Mouse (Mus musculus): ENCODE measurements around the gene Flt3l. TPM values are rescaled to one million over a fixed set of nuclear protein-coding genes. Genes with fewer than 3 reads are reported as not detected.
"Not testable (repeated sequence)": the region's sequence is repeated elsewhere in the genome, so short reads cannot be mapped to it uniquely, and the experiment has no call there.

Flt3l gene
- polyA plus RNA-seq, 1 experiment, result 7.2 TPM

DNA sequence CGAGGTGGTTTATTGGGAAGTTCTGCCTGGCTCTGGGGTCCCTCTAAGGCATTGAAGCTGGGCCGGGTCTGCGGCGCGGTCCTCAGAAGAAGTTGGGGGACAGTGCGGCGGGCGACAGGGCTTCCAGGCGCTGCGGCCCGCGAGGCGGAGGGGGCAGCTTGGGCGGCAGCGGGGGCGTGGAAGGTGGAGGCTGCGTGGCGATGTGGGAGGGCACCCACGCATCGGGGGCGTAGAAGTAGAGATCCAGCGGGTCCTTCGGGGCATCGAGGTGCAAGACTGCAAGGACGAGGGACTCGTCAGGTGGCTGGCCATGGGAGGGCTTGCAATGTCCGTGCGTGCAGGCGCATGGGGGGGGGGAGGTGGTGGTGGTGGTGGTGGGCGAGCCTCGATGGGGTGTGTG is 40.1 kb upstream of the Flt3l start:
- H3K4me2 ChIP-seq (ENCODE audit: low read depth), result no peak overlapping the region
- H3K4me3 ChIP-seq, result no peak overlapping the region
- H3ac ChIP-seq (ENCODE audit: control insufficient read depth, insufficient read length), result no peak overlapping the region
- no peaks in the 10 kb centered on the region for H3K79me2 ChIP-seq (ENCODE audit: control insufficient read depth, insufficient read depth)
- H3K36me3 ChIP-seq (ENCODE audit: control insufficient read depth, insufficient read depth), result no peaks in the 10 kb centered on the region
- peaks cover 72% of the 10 kb centered on the region for H3K27me3 ChIP-seq (ENCODE audit: control insufficient read depth, insufficient read depth, insufficient read length)
- no peak for TF ChIP-seq E2F4 (IDR thresholded peaks at IDR 0.05; ENCODE audit: insufficient read depth)
- TF ChIP-seq MYOG (IDR thresholded peaks at IDR 0.05; ENCODE audit: control insufficient read depth in 1 of 3, insufficient read depth in 1 of 3, insufficient read length in 2 of 3, low read depth in 2 of 3), result no peak
- no peak for TF ChIP-seq CEBPB (IDR thresholded peaks at IDR 0.05; ENCODE audit: insufficient read depth, poor library complexity, severe bottlenecking)
- TF ChIP-seq POLR2A (IDR thresholded peaks at IDR 0.05; ENCODE audit: insufficient read length, low read depth), result no peak
- no peak for TF ChIP-seq SRF (IDR thresholded peaks at IDR 0.05; ENCODE audit: control insufficient read depth, insufficient read length, low read depth)
- no peak for TF ChIP-seq MAX (IDR thresholded peaks at IDR 0.05; ENCODE audit: low read depth)
- TF ChIP-seq TCF12 (IDR thresholded peaks at IDR 0.05; ENCODE audit: insufficient read depth, poor library complexity, severe bottlenecking), result no peak
- TF ChIP-seq POLR2AphosphoS2 (IDR thresholded peaks at IDR 0.05; ENCODE audit: insufficient read length, low read depth), result no peak
- TF ChIP-seq USF1 (IDR thresholded peaks at IDR 0.05; ENCODE audit: low read depth), result no peak
- no peak for TF ChIP-seq REST (IDR thresholded peaks at IDR 0.05; ENCODE audit: insufficient read depth, insufficient read length)
- no peak for TF ChIP-seq TCF3 (IDR thresholded peaks at IDR 0.05; ENCODE audit: insufficient read length, low read depth)
- no peak for TF ChIP-seq MYOD1 (IDR thresholded peaks at IDR 0.05; ENCODE audit: control insufficient read depth in 1 of 3, insufficient read length in 2 of 3, low read depth in 2 of 3)

DNA sequence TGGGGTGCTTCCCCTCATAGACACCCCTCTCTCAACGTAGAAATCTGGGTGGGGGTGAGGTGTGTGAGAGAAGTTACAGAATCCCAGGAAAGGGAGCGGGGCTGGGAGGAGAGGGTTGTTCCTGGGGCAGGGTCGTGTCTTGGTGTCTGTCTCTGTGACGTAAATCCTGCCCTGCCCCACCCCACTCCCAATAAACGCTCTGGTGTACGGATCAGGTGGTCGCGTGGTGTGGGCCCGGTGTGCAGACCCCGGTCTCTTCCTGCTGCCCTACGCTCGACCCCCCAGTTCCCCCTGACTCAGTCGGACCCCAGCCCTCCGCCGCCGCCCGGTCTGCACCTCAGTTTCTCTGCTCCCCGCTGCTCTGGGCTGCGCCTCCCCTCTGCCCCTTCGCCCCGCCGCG is 39.7 kb upstream of the Flt3l start:
- no peak overlapping the region for H3K4me3 ChIP-seq
- no peak overlapping the region for H3K4me2 ChIP-seq (ENCODE audit: low read depth)
- TF ChIP-seq MYOD1 (IDR thresholded peaks at IDR 0.05; ENCODE audit: control insufficient read depth in 1 of 3, insufficient read length in 2 of 3, low read depth in 2 of 3) (no peak), MYOG (IDR thresholded peaks at IDR 0.05; ENCODE audit: control insufficient read depth in 1 of 3, insufficient read depth in 1 of 3, insufficient read length in 2 of 3, low read depth in 2 of 3) (no peak), POLR2A (IDR thresholded peaks at IDR 0.05; ENCODE audit: insufficient read length, low read depth) (no peak), CEBPB (IDR thresholded peaks at IDR 0.05; ENCODE audit: insufficient read depth, poor library complexity, severe bottlenecking) (no peak), E2F4 (IDR thresholded peaks at IDR 0.05; ENCODE audit: insufficient read depth) (no peak), MAX (IDR thresholded peaks at IDR 0.05; ENCODE audit: low read depth) (no peak), SRF (IDR thresholded peaks at IDR 0.05; ENCODE audit: control insufficient read depth, insufficient read length, low read depth) (no peak), POLR2AphosphoS2 (IDR thresholded peaks at IDR 0.05; ENCODE audit: insufficient read length, low read depth) (no peak), USF1 (IDR thresholded peaks at IDR 0.05; ENCODE audit: low read depth) (no peak), TCF12 (IDR thresholded peaks at IDR 0.05; ENCODE audit: insufficient read depth, poor library complexity, severe bottlenecking) (no peak), TCF3 (IDR thresholded peaks at IDR 0.05; ENCODE audit: insufficient read length, low read depth) (no peak), REST (IDR thresholded peaks at IDR 0.05; ENCODE audit: insufficient read depth, insufficient read length) (no peak)
- peaks cover 68% of the 10 kb centered on the region for H3K27me3 ChIP-seq (ENCODE audit: control insufficient read depth, insufficient read depth, insufficient read length)
- no peak overlapping the region for H3ac ChIP-seq (ENCODE audit: control insufficient read depth, insufficient read length)
- no peaks in the 10 kb centered on the region for H3K36me3 ChIP-seq (ENCODE audit: control insufficient read depth, insufficient read depth)
- no peaks in the 10 kb centered on the region for H3K79me2 ChIP-seq (ENCODE audit: control insufficient read depth, insufficient read depth)

DNA sequence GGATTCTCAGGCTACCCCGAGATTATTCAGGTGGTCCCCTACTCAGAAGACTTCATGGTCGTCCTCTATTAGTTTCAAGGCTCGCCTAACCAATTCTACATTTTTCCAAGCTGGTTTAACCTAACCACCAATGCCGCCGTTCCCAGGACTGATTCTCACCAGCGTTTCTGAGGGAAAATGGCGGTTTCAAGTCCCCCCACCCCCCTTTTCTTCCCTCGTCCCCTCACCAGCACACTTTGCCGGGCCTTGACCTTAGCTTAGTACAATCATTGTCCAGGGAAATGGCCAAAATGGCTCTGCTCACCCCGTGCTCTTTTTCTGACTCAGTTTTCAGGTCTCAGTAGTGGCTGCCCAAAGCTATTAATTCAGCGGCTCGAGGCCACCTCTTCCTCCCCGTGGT is 39.2 kb upstream of the Flt3l start:
- H3K4me3 ChIP-seq, result no peak overlapping the region
- no peak overlapping the region for H3ac ChIP-seq (ENCODE audit: control insufficient read depth, insufficient read length)
- no peak for TF ChIP-seq MYOD1 (IDR thresholded peaks at IDR 0.05; ENCODE audit: control insufficient read depth in 1 of 3, insufficient read length in 2 of 3, low read depth in 2 of 3)
- no peak for TF ChIP-seq CEBPB (IDR thresholded peaks at IDR 0.05; ENCODE audit: insufficient read depth, poor library complexity, severe bottlenecking)
- no peak for TF ChIP-seq POLR2A (IDR thresholded peaks at IDR 0.05; ENCODE audit: insufficient read length, low read depth)
- no peak for TF ChIP-seq USF1 (IDR thresholded peaks at IDR 0.05; ENCODE audit: low read depth)
- TF ChIP-seq MAX (IDR thresholded peaks at IDR 0.05; ENCODE audit: low read depth), result no peak
- no peak for TF ChIP-seq SRF (IDR thresholded peaks at IDR 0.05; ENCODE audit: control insufficient read depth, insufficient read length, low read depth)
- TF ChIP-seq TCF12 (IDR thresholded peaks at IDR 0.05; ENCODE audit: insufficient read depth, poor library complexity, severe bottlenecking), result no peak
- TF ChIP-seq MYOG (IDR thresholded peaks at IDR 0.05; ENCODE audit: control insufficient read depth in 1 of 3, insufficient read depth in 1 of 3, insufficient read length in 2 of 3, low read depth in 2 of 3), result no peak
- TF ChIP-seq TCF3 (IDR thresholded peaks at IDR 0.05; ENCODE audit: insufficient read length, low read depth), result no peak
- no peak for TF ChIP-seq REST (IDR thresholded peaks at IDR 0.05; ENCODE audit: insufficient read depth, insufficient read length)
- H3K4me2 ChIP-seq (ENCODE audit: low read depth), result no peak overlapping the region
- H3K27me3 ChIP-seq (ENCODE audit: control insufficient read depth, insufficient read depth, insufficient read length), result peaks cover 66% of the 10 kb centered on the region
- no peaks in the 10 kb centered on the region for H3K79me2 ChIP-seq (ENCODE audit: control insufficient read depth, insufficient read depth)
- no peaks in the 10 kb centered on the region for H3K36me3 ChIP-seq (ENCODE audit: control insufficient read depth, insufficient read depth)

DNA sequence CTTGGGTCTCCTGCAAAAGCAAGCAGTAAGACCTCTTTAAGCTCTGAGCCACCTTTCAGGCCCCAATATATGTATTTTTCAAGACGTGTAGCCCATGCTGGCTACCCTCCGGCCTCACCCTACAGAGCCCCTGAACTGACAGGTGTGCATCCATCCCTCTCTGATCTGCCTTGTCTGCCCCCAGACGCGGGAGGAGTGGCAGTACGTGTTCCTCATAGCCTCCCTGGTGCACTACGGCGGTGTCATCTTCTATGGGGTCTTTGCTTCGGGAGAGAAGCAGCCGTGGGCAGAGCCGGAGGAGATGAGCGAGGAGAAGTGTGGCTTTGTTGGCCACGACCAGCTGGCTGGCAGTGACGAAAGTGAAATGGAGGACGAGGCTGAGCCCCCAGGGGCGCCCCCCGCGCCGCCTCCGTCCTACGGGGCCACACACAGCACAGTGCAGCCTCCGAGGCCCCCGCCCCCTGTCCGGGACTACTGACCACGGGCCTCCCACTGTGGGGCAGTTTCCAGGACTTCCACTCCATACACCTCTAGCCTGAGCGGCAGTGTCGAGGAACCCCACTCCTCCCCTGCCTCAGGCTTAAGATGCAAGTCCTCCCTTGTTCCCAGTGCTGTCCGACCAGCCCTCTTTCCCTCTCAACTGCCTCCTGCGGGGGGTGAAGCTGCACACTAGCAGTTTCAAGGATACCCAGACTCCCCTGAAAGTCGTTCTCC is 38.5 kb upstream of the Flt3l start:
- Histone ChIP-seq H3K79me2 (ENCODE audit: control insufficient read depth, insufficient read depth) (no peaks in the 10 kb centered on the region), H3K27me3 (ENCODE audit: control insufficient read depth, insufficient read depth, insufficient read length) (peaks cover 61% of the 10 kb centered on the region), H3K36me3 (ENCODE audit: control insufficient read depth, insufficient read depth) (no peaks in the 10 kb centered on the region), H3K4me2 (ENCODE audit: low read depth) (no peak overlapping the region), H3ac (ENCODE audit: control insufficient read depth, insufficient read length) (no peak overlapping the region), H3K4me3 (no peak overlapping the region)
- TF ChIP-seq POLR2AphosphoS2 (IDR thresholded peaks at IDR 0.05; ENCODE audit: insufficient read length, low read depth), result no peak
- no peak for TF ChIP-seq MYOG (IDR thresholded peaks at IDR 0.05; ENCODE audit: control insufficient read depth in 1 of 3, insufficient read depth in 1 of 3, insufficient read length in 2 of 3, low read depth in 2 of 3)
- no peak for TF ChIP-seq SRF (IDR thresholded peaks at IDR 0.05; ENCODE audit: control insufficient read depth, insufficient read length, low read depth)
- TF ChIP-seq MYOD1 (IDR thresholded peaks at IDR 0.05; ENCODE audit: control insufficient read depth in 1 of 3, insufficient read length in 2 of 3, low read depth in 2 of 3), result no peak
- no peak for TF ChIP-seq POLR2A (IDR thresholded peaks at IDR 0.05; ENCODE audit: insufficient read length, low read depth)
- no peak for TF ChIP-seq TCF12 (IDR thresholded peaks at IDR 0.05; ENCODE audit: insufficient read depth, poor library complexity, severe bottlenecking)
- TF ChIP-seq USF1 (IDR thresholded peaks at IDR 0.05; ENCODE audit: low read depth), result no peak
- TF ChIP-seq MAX (IDR thresholded peaks at IDR 0.05; ENCODE audit: low read depth), result no peak
- TF ChIP-seq CEBPB (IDR thresholded peaks at IDR 0.05; ENCODE audit: insufficient read depth, poor library complexity, severe bottlenecking), result no peak
- no peak for TF ChIP-seq E2F4 (IDR thresholded peaks at IDR 0.05; ENCODE audit: insufficient read depth)

DNA sequence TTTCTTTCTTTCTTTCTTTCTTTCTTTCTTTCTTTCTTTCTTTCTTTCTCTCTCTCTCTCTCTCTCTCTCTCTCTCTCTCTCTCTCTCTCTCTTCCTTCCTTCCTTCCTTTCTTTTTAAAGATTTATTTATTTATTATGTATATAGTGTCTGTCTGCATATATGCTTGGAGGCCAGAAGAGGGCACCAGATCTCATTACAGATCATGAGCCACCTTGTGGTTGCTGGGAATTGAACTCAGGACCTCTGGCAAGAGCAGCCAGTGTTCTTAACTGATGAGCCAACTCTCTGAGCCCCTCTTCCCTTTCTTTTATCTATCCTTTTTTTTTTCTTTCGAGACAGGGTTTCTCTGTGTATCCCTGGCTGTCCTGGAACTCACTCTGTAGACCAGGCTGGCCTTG is 37.5 kb upstream of the Flt3l start:
- H3K36me3 ChIP-seq (ENCODE audit: control insufficient read depth, insufficient read depth); H3K4me2 ChIP-seq (ENCODE audit: low read depth); H3K4me3 ChIP-seq; H3K79me2 ChIP-seq (ENCODE audit: control insufficient read depth, insufficient read depth); H3ac ChIP-seq (ENCODE audit: control insufficient read depth, insufficient read length): not testable (repeated sequence)
- peaks cover 54% of the 10 kb centered on the region for H3K27me3 ChIP-seq (ENCODE audit: control insufficient read depth, insufficient read depth, insufficient read length)

Data from myocyte (in vitro differentiated cells).